Comparison of ENCODE assay signal across 9 mouse cellular contexts in genomic region chr16:90389103-90389750, GRCm38 (mm10). TPM values are rescaled to one million over a fixed set of nuclear protein-coding genes. Genes with fewer than 3 reads are reported as not detected.
A peak's percentile ranks its signal among the peaks of the same experiment; 100 is the strongest.
DNase-seq lines count a peak whose midpoint lies in the region; ATAC-seq lines count a peak whose summit lies in the region.
"Had no signal": no experiment of that assay in that cellular context is flagged by ENCODE, and none has a peak within 500 bp of the region (broad histone marks: within the 10 kb centered on the region; RNA-seq: fewer than 3 reads in every experiment).

No protein-coding gene starts in this region.

- H3K9ac ChIP-seq in forebrain, embryonic 16.5 days (replicated peaks; ENCODE audit: low read depth, low read length) = peak overlapping the region; percentile 50
- H3K9ac ChIP-seq in midbrain, embryonic 13.5 days (replicated peaks) = peak overlapping the region; percentile 52; the same call in 1 of the 2 replicates

- H3K27me3 ChIP-seq in forebrain, embryonic 16.5 days (replicated peaks; ENCODE audit: control insufficient read depth, insufficient read depth, low read length) = no peaks in the 10 kb centered on the region
- H3K27me3 ChIP-seq in midbrain, embryonic 13.5 days = peaks cover under 1% of the 10 kb centered on the region

- H3K4me3 ChIP-seq in forebrain, embryonic 16.5 days (replicated peaks; ENCODE audit: low read length) = peak overlapping the region; percentile 93
- H3K4me3 ChIP-seq in midbrain, embryonic 13.5 days (replicated peaks) = peak overlapping the region; percentile 86; the same call in 1 of the 2 replicates

- H3K36me3 ChIP-seq in forebrain, embryonic 16.5 days (ENCODE audit: control insufficient read depth, insufficient read depth) = peaks cover 9% of the 10 kb centered on the region; the same call in 1 of the 2 replicates
- peaks cover 27% of the 10 kb centered on the region for H3K36me3 ChIP-seq in midbrain, embryonic 13.5 days

- H3K9me3 ChIP-seq in forebrain, embryonic 16.5 days (ENCODE audit: control insufficient read depth, low read length) = no peaks in the 10 kb centered on the region
- no peaks in the 10 kb centered on the region for H3K9me3 ChIP-seq in midbrain, embryonic 13.5 days

- WGBS in forebrain, embryonic 16.5 days = 35% methylated on average over 15 of the region's 15 CpGs
- 74% methylated on average over 15 of the region's 15 CpGs for whole genome bisulfite sequencing in midbrain, embryonic 13.5 days

- H3K4me1 ChIP-seq in forebrain, embryonic 16.5 days (replicated peaks; ENCODE audit: control insufficient read depth, insufficient read depth, low read length) = peaks cover 46% of the 10 kb centered on the region
- H3K4me1 ChIP-seq in midbrain, embryonic 13.5 days (replicated peaks) = peaks cover 48% of the 10 kb centered on the region

- H3K4me2 ChIP-seq in forebrain, embryonic 16.5 days (ENCODE audit: low read length) = peak overlapping the region; percentile 88
- peak overlapping the region; percentile 84 for H3K4me2 ChIP-seq in midbrain, embryonic 13.5 days (replicated peaks)

- no peak overlapping the region for H3K27ac ChIP-seq in forebrain, embryonic 16.5 days (ENCODE audit: low read length)
- H3K27ac ChIP-seq in midbrain, embryonic 13.5 days = no peak overlapping the region

- peak; percentile 39 to 42 for DNase-seq in cerebellum, postnatal 10 days
- DNase-seq in cerebellum, adult 9-10 months = no peak
- peak; percentile 31 to 55 for DNase-seq in left cerebral cortex, adult 18-20 months (ENCODE audit: low spot score in 2 of 2)
- DNase-seq in left cerebral cortex, adult 11 months (ENCODE audit: low spot score) = no peak
- no peak for DNase-seq in urinary bladder, postnatal 4 days (ENCODE audit: low spot score in 2 of 2)
- no peak for DNase-seq in adipocyte (ENCODE audit: low spot score)
- DNase-seq: gastrocnemius, postnatal 25 days had no signal

- ATAC-seq in forebrain, embryonic 16.5 days = no peak
- no peak for ATAC-seq in midbrain, embryonic 13.5 days

RNA-seq across cellular contexts. Expression of gene Hunk, which starts 3.4 kb away (rescaled TPM):
- total RNA-seq in left cerebral cortex, adult 18-20 months (2021) = 10 to 100 TPM; 13.0 to 16.8 TPM
- 11.2 and 11.5 TPM in 2 replicates for polyA plus RNA-seq in forebrain, embryonic 16.5 days (2015; fragmentation: Nextera tagmentation; extraction: Ambion mirVana)
- 6.5 and 8.5 TPM in 2 replicates for polyA plus RNA-seq in midbrain, embryonic 13.5 days (2015; fragmentation: Nextera tagmentation; extraction: Ambion mirVana)

Comparison
In these comparisons a context has a peak if more than half of its experiments do, and no peak if none do; other contexts are left out.
1. DNase-seq: peak in cerebellum, postnatal 10 days (2 of 2) and left cerebral cortex, adult 18-20 months (2 of 2); none in cerebellum, adult 9-10 months (single experiment), left cerebral cortex, adult 11 months (single experiment), urinary bladder, postnatal 4 days (0 of 2) and adipocyte (single experiment).